Mouse (Mus musculus) liver, adult 2 months (tissue): Measurements from ENCODE around the gene Pfas.

Experiments
- CTCF ChIP-seq: fragments of 200-500 bp; IDR thresholded peaks from 2 replicates; pipeline ENCODE4 v1.5.1; 2011; ENCODE audit warnings: low read depth, low read length, control low read depth
- POLR2A ChIP-seq: fragments of 200-500 bp; IDR thresholded peaks from 2 replicates; pipeline ENCODE4 v1.6.1; 2011; ENCODE audit warnings: low read length, control low read depth; ENCODE audit not compliant: insufficient read depth; ENCODE audit errors: extremely low read depth

DNA sequence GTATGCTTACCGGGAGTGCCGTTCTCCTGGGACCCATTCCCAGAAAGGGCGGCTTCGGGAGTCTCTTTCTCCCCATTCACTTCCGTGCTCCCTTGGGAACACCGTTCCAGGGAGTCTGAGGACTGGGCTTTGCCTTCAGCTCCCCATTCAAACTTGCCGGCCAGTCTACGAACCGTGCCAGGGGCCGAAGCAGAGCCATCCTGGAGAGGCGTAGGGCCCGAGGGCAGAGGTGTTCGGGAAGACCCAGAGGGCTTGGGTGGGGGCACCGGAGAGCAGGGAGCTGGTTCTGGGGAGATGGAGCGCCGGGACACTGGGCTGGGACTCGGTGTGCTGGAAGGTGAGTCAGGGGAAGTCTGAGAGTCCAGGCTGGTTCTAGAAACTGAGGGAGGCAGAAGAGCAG lies 53.9 kb downstream of the Pfas start:
- TF ChIP-seq POLR2A, result no peak
- TF ChIP-seq CTCF, result no peak
